Mouse (Mus musculus) lung, adult 2 months (tissue): ENCODE results near the gene Lpxn.

Experiments used
- CTCF ChIP-seq: fragments of 200-500 bp; IDR thresholded peaks from 2 replicates; pipeline ENCODE4 v1.5.1; 2011; ENCODE audit warnings: mild to moderate bottlenecking, low read length, control low read depth; ENCODE audit not compliant: insufficient read depth
- POLR2A ChIP-seq: fragments of 200-500 bp; IDR thresholded peaks from 2 replicates; pipeline ENCODE4 v1.6.1; 2011; ENCODE audit warnings: low read depth, mild to moderate bottlenecking, control low read depth, low read length, borderline replicate concordance; ENCODE audit errors: extremely low read depth

GRCm38 (mm10) chr19:12780437-12780836 is 15.6 kb upstream of the Lpxn start:
- no peak for TF ChIP-seq POLR2A
- TF ChIP-seq CTCF, result no peak
